Mouse (Mus musculus) liver, embryonic 14.5 days (tissue): ENCODE results near the gene Rnf113a2.

ENCODE experiments used
- CTCF ChIP-seq: IDR thresholded peaks from 2 replicates; pipeline ENCODE4 v1.5.1; 2016; ENCODE audit warnings: antibody characterized with exemption, low read depth, control low read depth
- EP300 ChIP-seq: IDR thresholded peaks from 2 replicates; pipeline ENCODE4 v1.6.1; 2016; ENCODE audit warnings: antibody characterized with exemption, low read depth

DNA sequence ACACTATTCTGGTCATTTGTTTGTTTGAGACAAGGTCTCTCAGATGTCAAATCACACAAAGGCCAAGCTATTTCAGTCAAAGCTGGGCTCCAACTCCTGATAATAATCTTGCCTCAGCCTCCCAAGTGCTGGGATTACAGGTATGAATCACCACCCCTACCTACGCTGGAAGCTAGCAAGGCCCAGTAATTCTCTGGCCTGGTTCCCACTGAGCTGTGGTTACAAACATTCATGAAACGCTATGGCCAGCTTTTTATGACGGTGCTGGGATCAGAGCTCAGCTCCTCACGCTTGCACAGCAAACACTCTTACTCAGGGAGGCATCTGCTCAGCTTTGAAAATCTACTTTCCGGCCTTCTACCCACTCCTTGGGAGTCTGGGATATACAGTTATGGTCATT lies 23.1 kb upstream of the Rnf113a2 start:
- no peak for TF ChIP-seq CTCF
- TF ChIP-seq EP300: no peak
